Mouse (Mus musculus): ENCODE results near the gene Tnn.

- no peak for TF ChIP-seq POLR2A (IDR thresholded peaks at IDR 0.05; ENCODE audit: low read depth, low read length)
- TF ChIP-seq CTCF (conservative IDR thresholded peaks at IDR 0.05; ENCODE audit: insufficient read depth, insufficient read length, low read depth, low read length) = no peak
These were observed 23.5 kb upstream of the Tnn start for GRCm38 (mm10) chr1:160176903-160177302.
